Mouse (Mus musculus) retina, adult 2 months (tissue): ENCODE data around the gene Rims4.

Experiments
- DNase-seq: peaks from one replicate; pipeline ENCODE4 v3.0.0-alpha.2; 2012; ENCODE audit warnings: low read depth, low spot score

Rims4 gene

GRCm38 (mm10) chr2:163911826-163912444 is 6.5 kb downstream of the Rims4 start:
- no peak for DNase-seq

- DNase-seq, result no peak
Measured at GRCm38 (mm10) chr2:163909604-163910003, 8.9 kb downstream of the Rims4 start.

DNA sequence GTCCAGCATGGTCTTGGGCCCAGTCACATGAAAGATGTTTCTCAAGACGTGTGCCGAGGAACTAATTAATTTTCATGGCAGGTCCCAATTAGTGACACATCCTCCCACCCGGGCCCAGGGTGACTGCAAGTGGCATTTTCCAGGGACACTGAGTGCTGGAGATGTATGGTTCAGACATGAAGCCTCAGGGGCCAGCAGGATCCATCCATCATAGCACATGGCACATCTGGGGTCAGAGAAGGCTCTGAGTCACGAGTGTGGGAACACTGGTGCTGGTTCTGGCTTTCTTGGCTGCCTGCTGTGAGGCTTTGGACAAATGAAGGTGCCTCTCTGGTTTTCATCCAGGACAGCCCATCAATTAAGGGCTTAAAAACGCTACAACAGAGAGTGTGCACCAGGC is 11.4 kb downstream of the Rims4 start:
- DNase-seq, result no peak

GRCm38 (mm10) chr2:163904323-163904722 is 14.2 kb downstream of the Rims4 start:
- no peak for DNase-seq

- no peak for DNase-seq
Measured at GRCm38 (mm10) chr2:163903461-163903860, 15.0 kb downstream of the Rims4 start.

DNA sequence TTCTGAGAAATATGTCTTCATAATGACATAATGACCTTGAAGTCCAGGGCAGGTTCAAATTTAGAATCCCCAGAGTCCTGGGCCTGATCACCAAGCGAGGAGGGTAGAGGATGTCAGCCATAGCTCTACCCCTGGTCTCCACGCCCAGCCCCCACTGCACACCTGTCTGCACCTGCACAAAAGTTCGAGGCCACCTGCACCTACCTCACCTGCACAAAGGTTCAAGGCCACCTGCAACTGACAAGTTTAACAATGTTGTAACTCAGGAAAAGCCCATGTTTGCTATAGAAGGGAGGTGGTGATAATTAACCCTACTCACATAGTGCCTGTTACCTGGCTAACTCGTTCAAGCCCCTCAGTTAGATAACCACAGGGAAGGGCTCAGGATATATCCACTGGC is 16.0 kb downstream of the Rims4 start:
- no peak for DNase-seq

GRCm38 (mm10) chr2:163901043-163901442 is 17.4 kb downstream of the Rims4 start:
- DNase-seq, result no peak

GRCm38 (mm10) chr2:163899910-163900411 is 18.5 kb downstream of the Rims4 start:
- no peak for DNase-seq

DNA sequence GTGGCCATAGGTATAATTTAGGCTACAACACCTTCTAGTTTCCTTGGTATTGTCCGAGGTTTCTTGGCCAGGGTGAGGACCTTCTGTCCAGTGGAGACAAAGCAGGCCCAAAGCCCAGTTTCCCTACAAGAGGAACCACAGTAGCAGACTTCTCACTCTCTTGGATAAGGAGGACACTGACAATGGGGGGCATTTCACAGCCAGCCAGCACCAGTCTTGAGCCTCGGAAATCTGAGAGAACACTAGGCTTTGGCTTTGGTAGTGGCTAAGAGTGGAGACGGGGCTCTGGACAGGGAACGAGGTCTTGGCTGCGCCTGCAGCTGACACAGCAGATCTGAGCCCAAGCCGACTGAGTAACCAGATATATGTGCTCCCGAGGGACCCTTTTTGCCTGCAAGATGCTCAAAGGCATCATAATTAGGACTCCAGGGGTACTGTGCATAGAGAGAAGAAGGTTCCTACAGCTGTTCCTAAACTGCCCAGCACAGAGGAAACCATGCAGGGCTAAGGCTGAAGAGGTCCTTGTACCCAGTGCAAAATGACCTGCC is 20.4 kb downstream of the Rims4 start:
- DNase-seq, result no peak

- no peak for DNase-seq
Measured at GRCm38 (mm10) chr2:163897026-163897425, 21.5 kb downstream of the Rims4 start.

- no peak for DNase-seq
Measured at GRCm38 (mm10) chr2:163895156-163895555, 23.3 kb downstream of the Rims4 start.

DNA sequence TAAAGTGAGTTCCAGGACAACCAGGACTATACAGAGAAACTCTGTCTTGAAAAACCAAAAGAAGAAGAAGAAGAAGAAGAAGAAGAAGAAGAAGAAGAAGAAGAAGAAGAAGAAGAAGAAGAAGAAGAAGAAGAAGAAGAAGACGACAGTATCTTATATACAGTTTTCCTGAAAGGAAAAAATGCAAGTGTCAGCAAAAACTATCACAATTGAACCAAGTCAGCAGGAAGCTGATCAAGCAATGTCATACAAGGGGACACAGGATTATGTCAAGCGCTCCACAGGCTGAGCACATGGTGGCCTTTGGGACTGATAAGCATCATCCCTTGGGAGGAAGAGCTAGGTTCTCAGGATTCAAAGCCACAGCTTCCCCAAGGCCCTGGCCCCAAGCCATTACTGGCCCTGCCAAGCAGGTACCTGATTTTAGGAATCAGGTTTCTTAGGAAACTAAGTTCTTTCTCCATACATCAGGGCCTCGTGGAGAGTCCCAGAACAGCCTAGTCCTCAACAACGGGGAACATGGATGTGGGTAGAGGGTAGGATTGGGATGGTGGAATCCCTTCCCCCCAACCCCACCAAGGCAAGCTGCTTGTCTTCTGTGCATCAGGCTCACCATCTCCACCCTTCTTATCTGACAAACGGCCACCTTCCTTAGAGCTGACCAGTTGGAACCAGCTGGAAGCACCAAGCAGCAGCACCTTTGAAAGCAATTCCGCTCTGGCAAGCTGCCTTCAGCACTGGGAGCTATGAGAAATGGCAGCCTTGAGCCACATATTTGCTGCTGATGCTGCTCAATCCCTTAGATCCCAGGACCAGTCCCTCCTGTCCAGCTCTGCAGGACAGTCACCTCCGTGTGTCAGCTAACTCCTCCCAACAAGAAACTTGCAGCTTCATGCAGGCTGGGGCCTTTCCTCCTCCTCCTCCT is 24.8 kb downstream of the Rims4 start:
- DNase-seq, result no peak

DNA sequence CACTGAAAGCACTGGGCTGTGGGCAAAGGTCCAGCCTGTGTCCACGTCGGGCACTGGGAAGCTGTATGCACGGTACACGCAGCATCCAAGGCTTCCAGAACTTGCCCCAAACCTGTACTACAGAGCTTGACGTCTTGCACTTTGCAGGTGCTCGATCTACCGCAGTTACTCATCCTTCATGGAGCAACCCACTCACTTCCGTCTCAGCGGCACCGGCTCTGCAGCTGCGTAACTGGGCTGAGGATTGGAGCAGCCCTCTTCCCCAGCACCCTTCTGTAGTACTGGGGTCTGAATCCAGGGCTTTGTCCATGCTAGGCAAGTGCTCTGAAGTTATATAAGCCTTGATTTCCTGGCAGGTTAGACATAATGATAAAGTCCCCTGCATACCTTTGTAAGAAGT is 27.2 kb downstream of the Rims4 start:
- no peak for DNase-seq

DNA sequence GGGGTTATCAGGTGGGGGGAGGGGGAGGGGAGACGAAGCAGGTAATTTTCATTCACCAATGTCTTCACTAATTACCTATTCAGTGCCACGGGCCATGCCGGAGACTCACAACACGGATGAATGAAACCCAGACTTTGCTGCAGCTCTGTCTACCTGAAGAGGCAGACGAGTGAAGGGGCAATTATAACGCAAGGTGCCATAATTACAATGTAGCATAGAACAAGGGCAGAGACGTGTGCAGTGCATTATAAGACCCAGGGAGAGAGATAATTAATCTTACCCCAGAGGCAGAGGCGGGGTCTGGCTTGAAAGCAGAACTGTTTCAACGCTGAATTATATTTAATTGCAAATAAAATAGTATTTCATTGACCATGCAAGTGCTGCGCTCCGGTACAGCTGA is 27.9 kb downstream of the Rims4 start:
- DNase-seq, result no peak

GRCm38 (mm10) chr2:163889411-163889810 is 29.1 kb downstream of the Rims4 start:
- DNase-seq, result no peak

DNA sequence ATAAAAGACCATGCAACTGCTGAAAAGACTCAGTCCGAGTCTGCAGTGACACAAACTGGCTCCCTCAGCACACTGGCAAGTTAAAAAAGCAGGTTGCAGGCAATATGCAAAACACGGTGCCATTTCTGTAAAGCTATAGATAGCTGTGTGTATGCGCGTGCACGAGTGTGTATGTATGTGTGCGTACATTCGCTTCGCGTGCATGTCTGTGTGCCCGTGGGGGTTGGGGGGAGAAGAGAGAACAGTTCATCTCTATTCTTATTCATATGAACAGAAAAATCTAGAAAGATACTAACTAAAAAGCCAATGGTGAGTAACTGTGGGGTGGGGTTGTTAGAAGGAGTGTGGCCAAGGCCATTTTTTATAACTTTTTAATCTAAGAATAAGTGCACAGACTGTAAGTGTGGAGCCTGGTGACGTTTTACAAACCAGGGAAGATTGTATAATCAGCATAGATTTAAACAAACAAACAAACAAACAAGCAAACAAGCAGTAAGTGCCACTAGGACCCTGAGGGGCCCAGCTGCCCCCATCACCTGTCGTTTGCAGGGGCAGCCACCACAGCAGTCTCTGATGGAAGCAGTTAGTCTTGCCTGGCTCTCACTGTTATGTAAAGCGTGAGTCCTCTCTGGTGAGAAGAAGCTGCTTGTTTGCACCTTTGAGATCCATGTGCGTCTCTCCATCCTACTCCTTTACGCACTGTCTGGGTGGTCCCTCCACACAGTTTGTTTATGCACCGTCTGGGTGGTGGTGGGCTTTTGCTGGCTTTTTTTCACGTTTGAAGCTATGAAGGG is 35.4 kb downstream of the Rims4 start:
- DNase-seq, result no peak

- no peak for DNase-seq
Measured at GRCm38 (mm10) chr2:163880891-163881290, 37.6 kb downstream of the Rims4 start.

DNA sequence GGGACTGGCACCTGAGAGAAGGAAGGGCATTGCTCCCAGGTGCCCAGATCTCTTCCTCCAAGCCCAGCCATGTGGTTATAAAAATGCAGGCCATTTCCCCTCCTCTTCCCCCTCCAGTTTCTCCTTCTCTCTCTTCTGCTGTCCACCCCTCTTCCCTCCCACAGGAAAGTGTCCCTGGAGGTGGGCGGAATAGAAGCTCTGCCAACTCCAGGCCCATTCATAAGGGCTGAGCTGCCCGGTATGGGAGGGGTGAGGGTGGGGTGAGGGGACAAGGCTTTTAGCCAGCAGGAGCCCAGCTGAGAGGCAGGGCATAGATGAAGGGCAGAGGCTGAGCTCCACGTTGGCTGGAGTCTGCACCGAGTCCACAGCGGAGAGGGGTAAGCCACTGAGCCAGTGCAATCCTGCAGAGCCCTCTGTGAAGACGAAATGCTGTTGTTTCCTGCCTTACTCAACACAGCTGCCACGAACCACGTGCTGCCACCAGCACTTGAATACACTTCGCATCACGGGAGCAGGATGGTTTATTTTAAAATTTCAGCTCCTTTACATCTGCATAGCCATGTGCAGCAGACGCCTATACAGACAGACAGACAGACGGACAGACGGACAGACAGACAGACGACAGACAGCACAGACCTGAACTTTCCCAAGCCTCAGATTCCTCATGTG is 41.5 kb downstream of the Rims4 start:
- DNase-seq, result no peak

- DNase-seq, result no peak
Measured at GRCm38 (mm10) chr2:163875484-163875883, 43.0 kb downstream of the Rims4 start.

GRCm38 (mm10) chr2:163874877-163875276 is 43.6 kb downstream of the Rims4 start:
- no peak for DNase-seq

DNA sequence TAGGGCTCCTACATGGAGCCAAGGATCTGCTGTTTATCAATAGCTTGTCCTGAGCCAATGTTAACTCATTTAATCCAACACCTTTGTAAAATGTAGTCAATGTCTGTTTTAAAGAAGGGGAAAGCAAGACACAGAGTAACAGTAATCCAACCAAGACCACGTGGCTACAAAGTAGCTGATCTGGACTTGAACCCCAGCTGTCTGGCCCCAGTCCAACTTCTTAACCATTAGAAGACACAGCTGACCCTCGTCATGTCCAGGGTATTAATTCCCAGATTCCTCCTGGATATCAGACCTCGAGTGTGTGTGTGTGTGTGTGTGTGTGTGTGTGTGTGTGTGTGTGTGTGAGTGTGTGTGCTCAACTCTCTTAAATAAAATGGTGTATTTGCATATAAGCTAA is 46.6 kb downstream of the Rims4 start:
- DNase-seq, result no peak
